Mouse (Mus musculus) ovary, postnatal 14 days (tissue): Measurements from ENCODE around the gene Kremen1.

Experiments used
- DNase-seq: peaks from one replicate; pipeline ENCODE4 v3.0.0; 2022; ENCODE audit warnings: low spot score

Gene Kremen1

GRCm38 (mm10) chr11:5215401-5216187, 45.8 kb downstream of the Kremen1 start:
- no peak for DNase-seq

GRCm38 (mm10) chr11:5214483-5215040, 46.8 kb downstream of the Kremen1 start:
- no peak for DNase-seq

GRCm38 (mm10) chr11:5203054-5203453, 58.3 kb downstream of the Kremen1 start:
- no peak for DNase-seq

GRCm38 (mm10) chr11:5201799-5202680, 59.3 kb downstream of the Kremen1 start:
- DNase-seq = no peak

DNA sequence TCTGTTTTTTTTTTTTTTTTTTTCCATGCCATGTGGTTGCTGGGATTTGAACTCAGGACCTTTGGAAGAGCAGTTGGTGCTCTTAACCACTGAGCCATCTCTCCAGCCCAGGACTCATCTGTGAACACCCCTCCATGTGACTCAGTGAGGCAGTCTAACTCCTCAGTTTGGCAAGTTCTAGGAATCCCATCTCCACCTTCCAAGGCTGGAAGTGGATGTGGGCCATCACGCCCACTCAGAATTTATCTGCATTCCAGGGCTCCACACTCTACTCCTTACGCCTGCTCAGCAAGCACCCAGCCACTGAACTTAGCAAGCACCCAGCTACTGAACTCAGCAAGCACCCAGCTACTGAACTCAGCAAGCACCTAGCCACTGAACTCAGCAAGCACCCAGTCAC, 61.5 kb downstream of the Kremen1 start:
- no peak for DNase-seq

DNA sequence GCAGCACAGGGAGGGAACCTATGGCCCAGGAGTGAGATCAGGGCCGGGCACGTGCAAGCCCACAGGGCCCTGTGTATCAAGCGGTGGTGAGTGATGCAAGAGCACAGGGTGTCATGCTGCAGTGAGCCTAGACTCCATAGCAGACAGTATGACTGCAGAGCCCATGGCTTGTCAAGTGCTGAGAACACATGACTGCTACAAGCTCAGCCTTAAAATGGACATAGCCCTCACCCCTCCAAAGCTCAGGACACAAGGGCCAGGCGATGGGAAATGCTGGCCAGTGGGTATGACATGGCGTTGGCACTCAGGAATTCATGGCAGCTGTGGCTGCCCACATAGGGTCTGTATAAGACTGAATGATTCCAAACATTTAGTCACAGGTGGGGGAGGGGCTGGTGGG, 64.3 kb downstream of the Kremen1 start:
- no peak for DNase-seq

GRCm38 (mm10) chr11:5196583-5196982, 64.8 kb downstream of the Kremen1 start:
- DNase-seq = no peak

DNA sequence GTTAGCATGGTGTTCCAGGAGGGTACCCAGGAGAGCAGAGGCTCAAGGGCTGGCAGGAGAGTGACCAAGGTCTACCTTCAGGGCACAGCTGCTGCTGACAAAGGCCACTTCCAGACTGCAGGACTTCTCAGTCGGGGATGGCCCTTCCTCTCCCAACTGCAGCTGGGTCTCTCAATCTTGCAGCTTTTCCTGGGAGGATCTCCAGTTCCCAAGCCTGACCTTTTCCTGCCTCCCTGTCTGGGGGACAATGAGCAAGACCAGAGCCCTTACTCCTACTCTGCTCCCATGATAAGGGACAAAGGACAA, 67.8 kb downstream of the Kremen1 start:
- no peak for DNase-seq

GRCm38 (mm10) chr11:5192840-5193575, 68.3 kb downstream of the Kremen1 start:
- DNase-seq = no peak

DNA sequence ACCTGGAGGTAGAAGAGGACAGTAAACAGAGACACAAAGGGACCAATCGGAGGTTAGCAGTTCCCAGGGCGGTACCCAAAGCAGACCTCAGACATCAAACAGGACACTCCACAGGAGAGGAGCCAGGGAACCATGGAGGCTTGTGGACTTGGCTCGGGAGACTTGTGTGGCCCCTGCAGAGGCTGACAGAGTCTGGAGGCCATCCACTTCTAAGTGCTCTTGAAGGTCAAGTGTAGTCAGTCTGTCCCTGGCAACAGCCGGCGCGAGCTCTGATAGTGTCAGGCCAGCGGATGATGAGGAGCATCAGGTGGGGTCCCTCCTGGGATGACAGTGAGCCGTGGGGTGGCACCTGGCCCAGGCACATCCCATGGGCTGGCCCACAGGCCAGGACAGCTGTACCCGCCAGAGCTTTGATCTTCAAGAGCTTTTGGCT, 69.3 kb downstream of the Kremen1 start:
- no peak for DNase-seq

- DNase-seq = no peak
These were observed 72.0 kb downstream of the Kremen1 start for GRCm38 (mm10) chr11:5189239-5189933.

DNA sequence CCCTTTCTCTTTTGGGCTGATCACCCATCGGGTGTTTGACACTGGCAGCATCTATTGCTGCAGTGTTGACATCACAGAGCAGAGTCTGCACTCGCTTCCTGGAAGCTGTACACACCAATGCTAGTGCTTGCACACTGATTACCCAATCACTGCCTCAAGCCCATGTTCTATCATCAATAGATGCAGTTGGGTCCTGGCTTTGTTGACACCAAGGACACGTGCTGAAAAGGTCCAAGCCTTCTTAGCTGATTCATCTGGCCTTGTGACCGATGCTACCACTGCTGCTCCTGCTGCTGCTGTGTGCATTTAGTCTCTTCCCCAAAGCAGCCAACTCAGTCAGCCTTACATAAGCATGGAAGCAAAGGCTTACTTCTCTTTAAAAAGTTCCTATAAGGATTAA, 73.2 kb downstream of the Kremen1 start:
- no peak for DNase-seq

- DNase-seq = no peak
These were observed 76.5 kb downstream of the Kremen1 start for GRCm38 (mm10) chr11:5184832-5185231.

GRCm38 (mm10) chr11:5184250-5184649, 77.1 kb downstream of the Kremen1 start:
- DNase-seq = no peak

- no peak for DNase-seq
These were observed 78.5 kb downstream of the Kremen1 start for GRCm38 (mm10) chr11:5182870-5183269.

DNA sequence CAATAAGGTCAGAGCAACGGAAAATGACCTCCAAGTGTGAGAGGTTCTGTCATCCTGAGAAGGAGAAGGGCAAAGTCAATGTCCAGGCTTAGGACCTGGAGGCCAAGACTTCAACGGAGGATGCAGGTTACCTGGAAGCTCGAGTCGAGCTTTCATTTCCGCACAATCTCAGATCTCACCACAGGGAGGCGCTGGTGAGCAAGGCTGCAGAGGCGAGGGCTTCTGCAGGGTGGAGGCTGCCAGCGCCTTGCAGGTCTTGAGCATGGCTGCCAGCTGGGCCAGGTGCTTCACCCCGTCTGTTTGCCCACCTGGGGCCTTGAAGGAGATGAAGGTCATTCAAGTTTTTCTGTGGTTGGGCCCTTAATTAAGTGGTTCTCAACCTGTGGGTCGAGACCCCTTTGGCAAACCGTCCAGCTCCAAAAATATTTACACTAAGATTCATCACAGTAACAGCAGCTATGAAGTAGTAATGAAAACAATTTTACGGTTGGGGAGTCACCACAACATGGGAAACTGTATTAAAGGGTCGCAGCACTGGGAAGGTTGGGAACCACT, 79.4 kb downstream of the Kremen1 start:
- peak; percentile 92 for DNase-seq

- no peak for DNase-seq
These were observed 82.0 kb downstream of the Kremen1 start for GRCm38 (mm10) chr11:5179391-5179790.

- DNase-seq = no peak
These were observed 84.2 kb downstream of the Kremen1 start for GRCm38 (mm10) chr11:5177171-5177570.

DNA sequence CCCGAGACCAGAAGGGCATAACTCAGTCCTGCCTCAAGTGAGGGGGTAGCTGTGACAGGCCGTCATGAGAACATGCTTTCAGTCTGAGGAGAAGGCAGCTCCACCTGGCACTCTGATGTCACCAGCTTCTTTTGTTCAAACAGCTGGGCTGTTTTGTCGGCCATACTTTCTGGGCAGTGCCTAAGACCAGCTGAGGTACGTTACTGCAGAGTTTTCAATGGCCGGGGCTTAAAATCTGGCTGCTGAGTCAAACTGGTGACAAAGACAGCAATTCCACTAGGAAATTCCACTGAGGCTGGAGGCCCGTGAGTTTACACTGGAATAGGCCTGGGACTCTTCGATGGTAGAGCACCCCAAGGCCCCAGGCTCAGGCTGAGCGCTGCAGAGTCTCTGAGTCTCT, 84.7 kb downstream of the Kremen1 start:
- DNase-seq = no peak

GRCm38 (mm10) chr11:5175866-5176265, 85.5 kb downstream of the Kremen1 start:
- no peak for DNase-seq

DNA sequence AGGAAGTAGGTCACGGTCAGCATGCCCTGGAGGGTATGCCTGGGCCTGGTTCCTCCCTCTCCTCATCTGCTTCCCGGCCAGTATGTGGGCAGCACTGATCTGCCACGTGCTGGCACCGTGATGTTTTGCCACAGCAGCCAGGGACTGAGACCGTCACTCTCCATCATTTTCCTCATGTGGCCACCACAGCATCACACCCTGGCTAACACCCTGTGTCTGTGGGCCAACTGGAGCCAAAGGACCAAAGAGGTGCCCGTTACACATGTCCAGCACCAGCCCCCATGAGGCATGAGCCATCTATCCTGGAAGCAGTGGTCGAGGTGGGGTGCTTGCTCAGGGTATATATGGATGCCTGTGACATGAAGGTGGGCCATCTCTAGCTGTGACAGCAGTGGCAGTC, 86.2 kb downstream of the Kremen1 start:
- DNase-seq = no peak
